Mouse (Mus musculus) stomach, postnatal 0 days (tissue): ENCODE results near the gene Farp1.

Experiments
- CTCF ChIP-seq: IDR thresholded peaks from 2 replicates; pipeline ENCODE4 v1.5.1; 2016; ENCODE audit warnings: antibody characterized with exemption, low read depth, mild to moderate bottlenecking, moderate library complexity
- EP300 ChIP-seq: optimal IDR thresholded peaks from 2 replicates; pipeline ENCODE3; 2016; ENCODE audit warnings: antibody characterized with exemption

DNA sequence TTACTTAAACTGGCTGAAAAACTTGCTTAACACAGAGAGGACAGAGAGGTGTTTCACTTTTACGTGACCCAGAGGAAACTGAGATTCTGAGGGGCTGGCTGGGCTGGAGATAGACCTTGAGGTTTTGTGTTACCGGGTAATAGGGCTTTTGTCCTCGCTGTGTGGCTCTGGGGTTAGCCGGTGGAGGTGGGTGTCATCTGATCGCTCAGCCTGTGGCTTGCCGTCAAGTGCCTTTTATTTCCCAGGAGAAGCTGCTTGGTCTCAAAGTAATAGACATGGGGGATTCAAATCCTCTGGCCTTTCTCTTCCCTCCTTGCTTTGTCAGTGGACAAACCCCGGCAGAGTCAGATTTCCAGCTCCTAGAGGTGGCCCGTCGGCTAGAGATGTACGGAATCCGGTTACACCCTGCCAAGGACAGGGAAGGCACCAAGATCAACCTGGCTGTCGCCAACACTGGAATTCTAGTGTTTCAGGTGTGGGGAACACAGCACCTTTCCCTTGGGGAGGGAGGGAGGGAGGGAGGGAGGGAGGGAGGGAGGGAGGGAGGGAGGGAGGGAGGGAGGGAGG, 199.8 kb downstream of the Farp1 start:
- TF ChIP-seq CTCF, result no peak
- no peak for TF ChIP-seq EP300
